Mouse (Mus musculus): ENCODE results near the gene Sh2d3c. TPM values are rescaled to one million over a fixed set of nuclear protein-coding genes. Genes with fewer than 3 reads are reported as not detected.

The Sh2d3c gene
- polyA plus RNA-seq, 1 experiment from 2014 or later = 26.4 TPM

DNA sequence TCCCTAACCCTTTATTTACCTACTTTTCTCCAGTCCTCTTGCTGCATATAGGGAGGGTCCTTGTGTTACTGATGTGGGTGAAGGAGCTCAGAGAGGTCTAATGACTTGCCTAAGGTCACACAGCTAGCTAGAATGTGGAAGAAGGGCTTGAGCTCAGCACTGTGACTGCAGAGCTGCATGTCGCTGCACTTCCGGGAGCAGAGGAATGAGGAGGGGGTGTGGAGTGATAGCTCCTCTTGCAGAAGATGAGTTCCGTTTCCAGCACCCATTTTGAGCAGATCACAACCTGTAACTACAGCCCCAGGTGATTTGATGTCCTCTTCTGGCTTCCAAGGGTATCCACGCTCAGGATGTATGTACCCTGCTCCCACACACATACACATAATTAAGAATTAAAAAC lies 3.3 kb downstream of the Sh2d3c start:
- Histone ChIP-seq H3K9ac (ENCODE audit: low read depth, low read length) (no peak overlapping the region), H3K9me3 (replicated peaks; ENCODE audit: control insufficient read depth, low read length) (no peaks in the 10 kb centered on the region), H3K27ac (ENCODE audit: low read depth, low read length) (no peak overlapping the region), H3K27me3 (ENCODE audit: control insufficient read depth, insufficient read depth, low read length) (no peaks in the 10 kb centered on the region), H3K36me3 (ENCODE audit: control insufficient read depth, insufficient read depth, low read length) (no peaks in the 10 kb centered on the region), H3K4me1 (ENCODE audit: control insufficient read depth, insufficient read depth, low read length) (peaks cover 12% of the 10 kb centered on the region), H3K4me3 (ENCODE audit: low read depth, low read length) (no peak overlapping the region), H3K4me2 (no peak overlapping the region)
- no peak for ATAC-seq (replicated peaks; ENCODE audit: insufficient number of reproducible peaks, low FRiP score, low TSS enrichment)
- 77% methylated on average over 4 of the region's 4 CpGs for WGBS (ENCODE audit: insufficient replicate concordance)

- no peak for ATAC-seq (replicated peaks; ENCODE audit: insufficient number of reproducible peaks, low FRiP score, low TSS enrichment)
- H3K4me1 ChIP-seq (ENCODE audit: control insufficient read depth, insufficient read depth, low read length) = peaks cover 12% of the 10 kb centered on the region
- no peak overlapping the region for H3K27ac ChIP-seq (ENCODE audit: low read depth, low read length)
- H3K9me3 ChIP-seq (replicated peaks; ENCODE audit: control insufficient read depth, low read length) = no peaks in the 10 kb centered on the region
- 76% methylated on average over 16 of the region's 16 CpGs for WGBS (ENCODE audit: insufficient replicate concordance)
- no peak overlapping the region for H3K4me2 ChIP-seq
- no peaks in the 10 kb centered on the region for H3K36me3 ChIP-seq (ENCODE audit: control insufficient read depth, insufficient read depth, low read length)
- H3K27me3 ChIP-seq (ENCODE audit: control insufficient read depth, insufficient read depth, low read length) = no peaks in the 10 kb centered on the region
- H3K4me3 ChIP-seq (ENCODE audit: low read depth, low read length) = no peak overlapping the region
- H3K9ac ChIP-seq (ENCODE audit: low read depth, low read length) = no peak overlapping the region
Observed at GRCm38 (mm10) chr2:32724832-32725790, 4.3 kb downstream of the Sh2d3c start.

DNA sequence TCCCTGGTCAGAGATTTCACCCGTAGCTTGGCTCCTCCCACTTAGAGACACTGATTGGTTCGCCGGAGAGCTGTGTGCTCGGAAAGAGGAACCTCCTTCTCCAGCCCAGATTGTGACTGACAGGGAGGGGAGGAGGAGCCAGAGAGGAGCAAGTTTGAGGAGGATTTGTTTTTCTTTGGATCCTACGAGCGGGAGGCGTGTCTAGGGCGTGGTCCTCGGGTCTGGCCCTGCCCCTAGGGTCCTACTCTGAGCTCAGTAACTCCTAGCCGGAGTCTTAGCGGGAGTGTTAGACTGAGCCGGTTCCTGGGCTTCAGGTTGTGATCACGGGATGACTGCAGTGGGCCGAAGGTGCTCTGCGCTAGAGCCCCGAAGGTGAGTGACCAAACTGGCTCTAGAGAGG lies 6.6 kb downstream of the Sh2d3c start:
- Histone ChIP-seq H3K27ac (ENCODE audit: low read depth, low read length) (peak overlapping the region; percentile 57; the same call in 1 of the 2 replicates), H3K36me3 (ENCODE audit: control insufficient read depth, insufficient read depth, low read length) (no peaks in the 10 kb centered on the region), H3K9ac (ENCODE audit: low read depth, low read length) (peak overlapping the region; percentile 65)

GRCm38 (mm10) chr2:32728463-32728862 lies 7.6 kb downstream of the Sh2d3c start:
- no peak for ATAC-seq (replicated peaks; ENCODE audit: insufficient number of reproducible peaks, low FRiP score, low TSS enrichment)
- Histone ChIP-seq H3K4me1 (ENCODE audit: control insufficient read depth, insufficient read depth, low read length) (peaks cover 10% of the 10 kb centered on the region; the same call in 1 of the 2 replicates), H3K9me3 (replicated peaks; ENCODE audit: control insufficient read depth, low read length) (no peaks in the 10 kb centered on the region), H3K27ac (ENCODE audit: low read depth, low read length) (peak overlapping the region; percentile 62), H3K4me3 (ENCODE audit: low read depth, low read length) (peak overlapping the region; percentile 43), H3K36me3 (ENCODE audit: control insufficient read depth, insufficient read depth, low read length) (no peaks in the 10 kb centered on the region), H3K9ac (ENCODE audit: low read depth, low read length) (peak overlapping the region; percentile 65), H3K27me3 (ENCODE audit: control insufficient read depth, insufficient read depth, low read length) (no peaks in the 10 kb centered on the region), H3K4me2 (peak overlapping the region; percentile 67)
- WGBS (ENCODE audit: insufficient replicate concordance) = 33% methylated on average over 7 of the region's 7 CpGs

More for the DNA sequence above, 6.6 kb downstream of the Sh2d3c start:
- 1% methylated on average over 16 of the region's 16 CpGs for WGBS (ENCODE audit: insufficient replicate concordance)
- H3K27me3 ChIP-seq (ENCODE audit: control insufficient read depth, insufficient read depth, low read length) = no peaks in the 10 kb centered on the region
- peaks cover 8% of the 10 kb centered on the region; the same call in 1 of the 2 replicates for H3K4me1 ChIP-seq (ENCODE audit: control insufficient read depth, insufficient read depth, low read length)
- H3K9me3 ChIP-seq (replicated peaks; ENCODE audit: control insufficient read depth, low read length) = no peaks in the 10 kb centered on the region
- peak; percentile 91 for ATAC-seq (replicated peaks; ENCODE audit: insufficient number of reproducible peaks, low FRiP score, low TSS enrichment)
- H3K4me3 ChIP-seq (ENCODE audit: low read depth, low read length) = peak overlapping the region; percentile 43
- peak overlapping the region; percentile 67 for H3K4me2 ChIP-seq

GRCm38 (mm10) chr2:32729547-32729946 lies 8.7 kb downstream of the Sh2d3c start:
- no peak overlapping the region for H3K9ac ChIP-seq (ENCODE audit: low read depth, low read length)
- H3K4me3 ChIP-seq (ENCODE audit: low read depth, low read length) = peak overlapping the region; percentile 14; the same call in 1 of the 2 replicates

GRCm38 (mm10) chr2:32730854-32731253 lies 10.0 kb downstream of the Sh2d3c start:
- no peaks in the 10 kb centered on the region for H3K9me3 ChIP-seq (replicated peaks; ENCODE audit: control insufficient read depth, low read length)
- H3K9ac ChIP-seq (ENCODE audit: low read depth, low read length) = 0 out of 2 replicates have a peak overlapping the region, but pooled peaks have one; percentile 43
- peak overlapping the region; percentile 67 for H3K4me2 ChIP-seq
- peak overlapping the region; percentile 79 for H3K27ac ChIP-seq (ENCODE audit: low read depth, low read length)
- H3K36me3 ChIP-seq (ENCODE audit: control insufficient read depth, insufficient read depth, low read length) = no peaks in the 10 kb centered on the region
- H3K4me1 ChIP-seq (ENCODE audit: control insufficient read depth, insufficient read depth, low read length) = peaks cover 20% of the 10 kb centered on the region
- no peak for ATAC-seq (replicated peaks; ENCODE audit: insufficient number of reproducible peaks, low FRiP score, low TSS enrichment)
- H3K4me3 ChIP-seq (ENCODE audit: low read depth, low read length) = peak overlapping the region; percentile 14; the same call in 1 of the 2 replicates
- no peaks in the 10 kb centered on the region for H3K27me3 ChIP-seq (ENCODE audit: control insufficient read depth, insufficient read depth, low read length)
- 17% methylated on average over 11 of the region's 11 CpGs for WGBS (ENCODE audit: insufficient replicate concordance)

More at GRCm38 (mm10) chr2:32729547-32729946, 8.7 kb downstream of the Sh2d3c start:
- ATAC-seq (replicated peaks; ENCODE audit: insufficient number of reproducible peaks, low FRiP score, low TSS enrichment) = no peak
- Histone ChIP-seq H3K4me2 (peak overlapping the region; percentile 67), H3K27ac (ENCODE audit: low read depth, low read length) (peak overlapping the region; percentile 79), H3K9me3 (replicated peaks; ENCODE audit: control insufficient read depth, low read length) (no peaks in the 10 kb centered on the region), H3K4me1 (ENCODE audit: control insufficient read depth, insufficient read depth, low read length) (peaks cover 15% of the 10 kb centered on the region), H3K27me3 (ENCODE audit: control insufficient read depth, insufficient read depth, low read length) (no peaks in the 10 kb centered on the region), H3K36me3 (ENCODE audit: control insufficient read depth, insufficient read depth, low read length) (no peaks in the 10 kb centered on the region)
- WGBS (ENCODE audit: insufficient replicate concordance) = 63% methylated on average over 4 of the region's 4 CpGs

DNA sequence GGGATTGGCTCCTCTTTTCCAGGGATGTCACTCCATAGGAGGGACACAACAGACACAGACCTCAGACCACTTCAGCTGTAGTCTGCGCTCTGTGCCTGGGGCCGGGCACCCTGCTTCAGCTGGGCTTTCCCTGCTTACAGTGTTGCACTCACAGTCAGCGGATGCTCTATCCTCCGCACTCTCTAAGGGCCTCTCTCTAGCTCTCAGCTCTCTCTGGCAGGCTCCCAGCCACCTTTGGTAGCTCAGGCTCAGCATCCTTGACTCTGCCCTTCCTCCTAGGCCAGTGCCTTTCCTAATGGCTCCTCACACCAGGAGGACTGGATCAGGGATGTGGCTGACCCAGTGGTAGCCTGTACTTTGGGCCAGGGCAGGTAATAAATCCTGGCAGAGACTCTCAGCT lies 11.1 kb downstream of the Sh2d3c start:
- ATAC-seq (replicated peaks; ENCODE audit: insufficient number of reproducible peaks, low FRiP score, low TSS enrichment) = no peak
- no peaks in the 10 kb centered on the region for H3K27me3 ChIP-seq (ENCODE audit: control insufficient read depth, insufficient read depth, low read length)
- peaks cover 20% of the 10 kb centered on the region for H3K4me1 ChIP-seq (ENCODE audit: control insufficient read depth, insufficient read depth, low read length)
- H3K4me3 ChIP-seq (ENCODE audit: low read depth, low read length) = no peak overlapping the region
- WGBS (ENCODE audit: insufficient replicate concordance) = 62% methylated on average over 4 of the region's 4 CpGs
- no peaks in the 10 kb centered on the region for H3K9me3 ChIP-seq (replicated peaks; ENCODE audit: control insufficient read depth, low read length)
- H3K27ac ChIP-seq (ENCODE audit: low read depth, low read length) = peak overlapping the region; percentile 79
- H3K9ac ChIP-seq (ENCODE audit: low read depth, low read length) = no peak overlapping the region
- no peaks in the 10 kb centered on the region for H3K36me3 ChIP-seq (ENCODE audit: control insufficient read depth, insufficient read depth, low read length)
- H3K4me2 ChIP-seq = peak overlapping the region; percentile 67; the same call in 1 of the 2 replicates

- Histone ChIP-seq H3K4me3 (ENCODE audit: low read depth, low read length) (no peak overlapping the region), H3K9ac (ENCODE audit: low read depth, low read length) (no peak overlapping the region), H3K36me3 (ENCODE audit: control insufficient read depth, insufficient read depth, low read length) (no peaks in the 10 kb centered on the region), H3K27ac (ENCODE audit: low read depth, low read length) (no peak overlapping the region), H3K4me1 (ENCODE audit: control insufficient read depth, insufficient read depth, low read length) (peaks cover 22% of the 10 kb centered on the region), H3K9me3 (replicated peaks; ENCODE audit: control insufficient read depth, low read length) (no peaks in the 10 kb centered on the region), H3K4me2 (no peak overlapping the region), H3K27me3 (ENCODE audit: control insufficient read depth, insufficient read depth, low read length) (no peaks in the 10 kb centered on the region)
- ATAC-seq (replicated peaks; ENCODE audit: insufficient number of reproducible peaks, low FRiP score, low TSS enrichment) = no peak
- WGBS (ENCODE audit: insufficient replicate concordance) = 75% methylated on average over 6 of the region's 6 CpGs
Observed at GRCm38 (mm10) chr2:32732695-32733094, 11.8 kb downstream of the Sh2d3c start.

Measured in heart, embryonic 11.5 days (tissue).